Mouse (Mus musculus) midbrain, embryonic 11.5 days (tissue): ENCODE measurements at regions not wholly inside any gene's neighbourhood (a gene's known extent, or its start where the extent isn't known, plus 50 kb on each side); places are given as distances from the start of the nearest gene placed in this dataset.

Source experiments
- ATAC-seq: fragments of 200-750 bp; cut with Nextera tagmentation; 2 replicates; pipeline ENCODE4 v1.8.0; 2017; ENCODE audit warnings: moderate TSS enrichment, moderate library complexity; ENCODE audit not compliant: low FRiP score
- DNase-seq: peaks from one replicate; pipeline ENCODE4 v3.0.0; 2015; ENCODE audit warnings: low spot score; ENCODE audit errors: missing footprints
- H3K27ac ChIP-seq: fragments of 300-500 bp; sonication (generic); 2 replicates; pipeline ENCODE4 v1.5.1; 2014; ENCODE audit warnings: low read depth, low read length
- H3K27me3 ChIP-seq: fragments of 300-500 bp; sonication (generic); 2 replicates; pipeline ENCODE4 v1.6.1; 2014; ENCODE audit warnings: mild to moderate bottlenecking, low read length, moderate library complexity, mixed read lengths; ENCODE audit not compliant: control insufficient read depth, insufficient read depth
- H3K36me3 ChIP-seq: fragments of 300-500 bp; sonication (generic); 2 replicates; pipeline ENCODE4 v1.6.1; 2014; ENCODE audit warnings: mild to moderate bottlenecking, low read length, moderate library complexity, mixed read lengths; ENCODE audit not compliant: control insufficient read depth, insufficient read depth
- H3K4me1 ChIP-seq: fragments of 300-500 bp; sonication (generic); 2 replicates; pipeline ENCODE4 v1.6.1; 2014; ENCODE audit warnings: low read length; ENCODE audit not compliant: control insufficient read depth, insufficient read depth
- H3K4me2 ChIP-seq: fragments of 300-500 bp; sonication (generic); 2 replicates; pipeline ENCODE4 v1.6.1; 2014; ENCODE audit warnings: mild to moderate bottlenecking, moderate library complexity
- H3K4me3 ChIP-seq: fragments of 300-500 bp; sonication (generic); 2 replicates; pipeline ENCODE4 v1.5.1; 2014; ENCODE audit warnings: low read depth, low read length
- H3K9ac ChIP-seq: fragments of 300-500 bp; sonication (generic); 2 replicates; pipeline ENCODE4 v1.6.1; 2014; ENCODE audit warnings: low read length
- H3K9me3 ChIP-seq: fragments of 300-500 bp; sonication (generic); 2 replicates; pipeline ENCODE4 v1.6.1; 2016; ENCODE audit warnings: low read length; ENCODE audit not compliant: control insufficient read depth
- WGBS: fragments of 180-500 bp; shearing (Covaris S2); extraction: QIAGEN DNeasy Blood & Tissue Kit; methylation state at CpG from one replicate; pipeline ENCODE4 v1.1.7; 2014; 5-methylcytosine and 5-hydroxymethylcytosine counted together

DNA sequence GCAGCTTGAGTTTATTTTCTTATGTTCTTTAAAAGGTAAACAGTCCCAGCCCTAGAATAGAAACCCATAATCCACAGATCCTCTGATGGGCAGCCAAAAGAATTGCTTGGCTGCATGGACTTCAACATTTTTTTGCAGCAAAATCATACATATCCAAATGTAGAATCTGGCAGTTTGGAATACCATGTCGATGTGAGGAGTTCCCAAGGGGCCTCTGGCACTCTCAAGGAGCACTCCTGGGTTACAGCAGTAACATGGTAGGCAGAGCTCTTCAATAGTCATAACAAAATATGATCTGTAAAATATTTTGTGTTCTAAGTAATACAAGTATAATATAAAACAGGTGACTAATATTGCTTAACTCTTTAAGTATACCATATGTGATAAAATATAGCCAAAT is 119.4 kb downstream of the Trim52 start:
- Histone ChIP-seq H3K4me3 (no peak overlapping the region), H3K9ac (no peak overlapping the region), H3K9me3 (no peaks in the 10 kb centered on the region), H3K27ac (no peak overlapping the region), H3K4me1 (no peaks in the 10 kb centered on the region), H3K4me2 (no peak overlapping the region), H3K27me3 (no peaks in the 10 kb centered on the region), H3K36me3 (no peaks in the 10 kb centered on the region)
- 79% methylated on average over 1 of the region's 1 CpGs for WGBS
- no peak for DNase-seq
- no peak for ATAC-seq

GRCm38 (mm10) chr14:106241721-106242405 is 135.9 kb downstream of the Trim52 start:
- H3K4me1 ChIP-seq = no peaks in the 10 kb centered on the region
- H3K9me3 ChIP-seq = no peaks in the 10 kb centered on the region
- H3K27ac ChIP-seq = no peak overlapping the region
- WGBS = 90% methylated on average over 5 of the region's 5 CpGs
- no peaks in the 10 kb centered on the region for H3K27me3 ChIP-seq
- no peak overlapping the region for H3K4me2 ChIP-seq
- DNase-seq (no peak), ATAC-seq (no peak)
- H3K36me3 ChIP-seq = no peaks in the 10 kb centered on the region
- H3K9ac ChIP-seq = no peak overlapping the region
- H3K4me3 ChIP-seq = no peak overlapping the region

DNA sequence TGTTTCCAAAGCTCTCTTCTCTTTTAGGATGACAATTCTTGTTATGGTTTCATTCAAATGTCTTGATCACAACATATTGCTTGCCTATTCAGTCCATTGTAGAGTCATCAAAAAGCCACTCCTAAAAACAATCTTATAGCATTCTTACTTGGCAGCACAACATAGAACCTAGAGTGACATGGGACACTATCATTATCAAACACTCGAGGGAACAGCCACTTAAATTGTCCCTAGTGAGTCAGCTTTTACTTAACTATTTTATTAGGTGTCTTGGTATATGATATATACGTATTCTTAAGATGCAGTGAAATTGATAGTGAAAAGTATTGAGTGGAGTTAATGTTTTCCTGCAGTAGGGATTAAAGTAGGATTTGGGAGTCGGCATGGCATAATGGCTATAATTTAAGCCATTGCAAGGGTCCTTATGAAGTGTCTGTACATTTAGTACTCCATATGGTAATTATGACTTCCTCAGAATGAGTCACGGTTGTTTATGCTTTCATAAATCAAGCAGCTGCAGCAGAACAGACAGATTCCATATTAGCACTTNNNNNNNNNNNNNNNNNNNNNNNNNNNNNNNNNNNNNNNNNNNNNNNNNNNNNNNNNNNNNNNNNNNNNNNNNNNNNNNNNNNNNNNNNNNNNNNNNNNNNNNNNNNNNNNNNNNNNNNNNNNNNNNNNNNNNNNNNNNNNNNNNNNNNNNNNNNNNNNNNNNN is 153.6 kb downstream of the Trim52 start:
- no peak for DNase-seq
- Histone ChIP-seq H3K36me3 (no peaks in the 10 kb centered on the region), H3K4me2 (no peak overlapping the region), H3K9me3 (no peaks in the 10 kb centered on the region), H3K27ac (no peak overlapping the region), H3K27me3 (no peaks in the 10 kb centered on the region), H3K4me3 (no peak overlapping the region), H3K4me1 (no peaks in the 10 kb centered on the region), H3K9ac (no peak overlapping the region)
- ATAC-seq = no peak
- WGBS = 85% methylated on average over 4 of the region's 4 CpGs

DNA sequence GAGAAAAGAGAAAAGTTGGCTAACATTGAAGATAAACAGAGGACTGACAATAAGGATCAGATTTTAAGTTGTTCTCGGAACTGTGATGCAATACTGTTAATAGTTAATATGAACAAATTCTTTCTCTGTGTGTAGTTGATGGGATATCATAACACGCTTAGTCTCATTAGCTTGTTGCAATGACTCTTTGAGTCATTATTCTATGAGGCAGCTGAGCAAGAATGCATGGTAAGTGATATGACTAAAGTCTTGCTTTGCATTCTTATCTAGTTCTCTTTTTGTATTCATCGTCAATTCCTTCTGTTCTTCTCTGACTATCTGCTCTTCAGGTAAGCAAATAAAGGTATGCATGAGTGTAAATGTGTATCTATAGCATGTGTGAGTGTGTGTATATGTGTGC is 159.3 kb downstream of the Trim52 start:
- no peak overlapping the region for H3K4me2 ChIP-seq
- H3K4me1 ChIP-seq = no peaks in the 10 kb centered on the region
- H3K4me3 ChIP-seq = no peak overlapping the region
- no peak overlapping the region for H3K9ac ChIP-seq
- H3K36me3 ChIP-seq = no peaks in the 10 kb centered on the region
- ATAC-seq (no peak), DNase-seq (no peak)
- no peaks in the 10 kb centered on the region for H3K27me3 ChIP-seq
- no peak overlapping the region for H3K27ac ChIP-seq
- WGBS = 94% methylated on average over 3 of the region's 3 CpGs
- no peaks in the 10 kb centered on the region for H3K9me3 ChIP-seq

- no peak for DNase-seq
- 91% methylated on average over 12 of the region's 12 CpGs for WGBS
- no peak for ATAC-seq
- H3K4me1 ChIP-seq = no peaks in the 10 kb centered on the region
- H3K4me3 ChIP-seq = no peak overlapping the region
- H3K4me2 ChIP-seq = no peak overlapping the region
- no peaks in the 10 kb centered on the region for H3K9me3 ChIP-seq
- no peaks in the 10 kb centered on the region for H3K27me3 ChIP-seq
- no peaks in the 10 kb centered on the region for H3K36me3 ChIP-seq
- no peak overlapping the region for H3K9ac ChIP-seq
- no peak overlapping the region for H3K27ac ChIP-seq
Observed at GRCm38 (mm10) chr14:106267679-106268561, 161.9 kb downstream of the Trim52 start.

- H3K4me1 ChIP-seq = no peaks in the 10 kb centered on the region
- 73% methylated on average over 6 of the region's 6 CpGs for WGBS
- no peaks in the 10 kb centered on the region for H3K27me3 ChIP-seq
- H3K36me3 ChIP-seq = no peaks in the 10 kb centered on the region
- DNase-seq (no peak), ATAC-seq (no peak)
- no peaks in the 10 kb centered on the region for H3K9me3 ChIP-seq
- H3K4me3 ChIP-seq = no peak overlapping the region
- no peak overlapping the region for H3K27ac ChIP-seq
- no peak overlapping the region for H3K4me2 ChIP-seq
- H3K9ac ChIP-seq = no peak overlapping the region
Observed at GRCm38 (mm10) chr14:106269680-106270079, 163.7 kb downstream of the Trim52 start.

DNA sequence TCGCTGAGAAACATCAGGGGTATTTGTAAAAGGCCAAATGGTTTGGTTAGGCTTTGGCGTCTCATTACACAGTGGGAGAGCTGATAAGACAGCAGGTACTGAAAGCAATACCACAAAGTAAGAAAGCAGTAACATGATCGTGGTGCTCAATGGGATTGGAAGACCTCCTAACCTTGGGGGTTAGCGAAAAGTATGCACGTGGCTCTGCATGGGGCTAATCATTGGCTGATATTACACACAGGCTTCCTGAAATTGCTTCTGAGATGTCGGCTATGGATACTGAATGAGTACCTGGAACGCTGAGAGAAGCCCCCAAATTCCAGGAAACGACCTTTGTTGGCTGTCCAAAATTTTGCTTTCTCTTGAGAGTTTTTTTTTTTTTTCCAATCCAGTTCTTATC is 207.6 kb downstream of the Trim52 start:
- Histone ChIP-seq H3K27ac (no peak overlapping the region), H3K4me2 (no peak overlapping the region)
- 30% methylated on average over 8 of the region's 8 CpGs for WGBS

DNA sequence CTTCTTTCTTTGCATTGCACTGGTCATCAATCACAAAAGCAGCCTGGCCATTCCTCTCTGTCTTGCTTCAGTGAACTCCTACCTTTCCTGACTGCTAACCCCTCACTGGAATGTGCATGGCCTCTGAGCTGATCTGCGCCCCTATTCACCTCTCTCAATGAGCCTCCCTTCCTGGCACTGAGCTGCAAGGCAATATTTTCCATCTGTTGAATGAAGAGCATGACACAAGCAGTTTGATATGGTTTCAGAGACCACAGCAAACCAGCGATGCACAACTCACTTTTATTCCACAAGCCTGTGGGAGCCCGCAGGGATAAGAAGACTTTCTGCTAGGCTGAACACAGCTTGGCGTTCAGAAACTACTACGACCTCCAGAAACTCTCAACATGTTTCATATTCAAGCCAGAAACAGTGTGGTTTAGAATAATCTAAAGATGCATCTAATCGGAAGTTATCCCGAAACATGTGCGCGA is 208.1 kb downstream of the Trim52 start:
- Histone ChIP-seq H3K4me1 (peaks cover 5% of the 10 kb centered on the region), H3K27me3 (no peaks in the 10 kb centered on the region), H3K9me3 (no peaks in the 10 kb centered on the region), H3K27ac (no peak overlapping the region), H3K9ac (no peak overlapping the region), H3K4me3 (no peak overlapping the region), H3K4me2 (no peak overlapping the region), H3K36me3 (no peaks in the 10 kb centered on the region)
- ATAC-seq (peak; percentile 71), DNase-seq (peak; percentile 87)
- WGBS = 34% methylated on average over 9 of the region's 9 CpGs

More for the DNA sequence above, 207.6 kb downstream of the Trim52 start:
- H3K4me3 ChIP-seq = no peak overlapping the region
- H3K9me3 ChIP-seq = no peaks in the 10 kb centered on the region
- H3K9ac ChIP-seq = no peak overlapping the region
- H3K36me3 ChIP-seq = no peaks in the 10 kb centered on the region
- peak; percentile 81 for DNase-seq
- ATAC-seq = no peak
- no peaks in the 10 kb centered on the region for H3K27me3 ChIP-seq
- peaks cover 5% of the 10 kb centered on the region for H3K4me1 ChIP-seq

GRCm38 (mm10) chr14:106318767-106319166 is 212.8 kb downstream of the Trim52 start:
- no peak overlapping the region for H3K4me3 ChIP-seq
- H3K36me3 ChIP-seq = no peaks in the 10 kb centered on the region
- peaks cover 5% of the 10 kb centered on the region for H3K4me1 ChIP-seq
- no peak for ATAC-seq
- H3K4me2 ChIP-seq = no peak overlapping the region
- DNase-seq = no peak
- H3K27ac ChIP-seq = no peak overlapping the region
- no peaks in the 10 kb centered on the region for H3K9me3 ChIP-seq
- WGBS = 76% methylated on average over 5 of the region's 5 CpGs
- no peak overlapping the region for H3K9ac ChIP-seq
- H3K27me3 ChIP-seq = no peaks in the 10 kb centered on the region
